Mouse (Mus musculus) hindlimb bud, embryonic 11.5 days (tissue): Measurements from ENCODE around the gene Il4.
A peak's percentile ranks its signal among the peaks of the same experiment; 100 is the strongest.
"Not testable (repeated sequence)": the region's sequence is repeated elsewhere in the genome, so short reads cannot be mapped to it uniquely, and the experiment has no call there.

Experiments
- DNase-seq: peaks from one replicate; pipeline ENCODE4 v3.0.0-alpha.2; 2012; ENCODE audit warnings: low read depth, low spot score; ENCODE audit errors: extremely low spot score

Il4 gene

GRCm38 (mm10) chr11:53567224-53568014, 51.0 kb downstream of the Il4 start, which contains the start of gene Kif3a:
TSS of gene Kif3a (plus strand) at chr11:53567379.
- peak; percentile 91 for DNase-seq

GRCm38 (mm10) chr11:53566646-53567045, 51.8 kb downstream of the Il4 start:
- DNase-seq = no peak

GRCm38 (mm10) chr11:53561986-53562385, 56.5 kb downstream of the Il4 start:
- no peak for DNase-seq

GRCm38 (mm10) chr11:53559980-53560379, 58.5 kb downstream of the Il4 start:
- DNase-seq = not testable (repeated sequence)

- DNase-seq = not testable (repeated sequence)
Measured at GRCm38 (mm10) chr11:53557992-53558391, 60.5 kb downstream of the Il4 start.

GRCm38 (mm10) chr11:53556529-53556928, 61.9 kb downstream of the Il4 start:
- not testable (repeated sequence) for DNase-seq
